Mouse (Mus musculus): ENCODE measurements around the gene Tex14. TPM values are rescaled to one million over a fixed set of nuclear protein-coding genes. Genes with fewer than 3 reads are reported as not detected.

The Tex14 gene
- polyA plus RNA-seq, 1 experiment from 2014 or later: 0.60 TPM

DNA sequence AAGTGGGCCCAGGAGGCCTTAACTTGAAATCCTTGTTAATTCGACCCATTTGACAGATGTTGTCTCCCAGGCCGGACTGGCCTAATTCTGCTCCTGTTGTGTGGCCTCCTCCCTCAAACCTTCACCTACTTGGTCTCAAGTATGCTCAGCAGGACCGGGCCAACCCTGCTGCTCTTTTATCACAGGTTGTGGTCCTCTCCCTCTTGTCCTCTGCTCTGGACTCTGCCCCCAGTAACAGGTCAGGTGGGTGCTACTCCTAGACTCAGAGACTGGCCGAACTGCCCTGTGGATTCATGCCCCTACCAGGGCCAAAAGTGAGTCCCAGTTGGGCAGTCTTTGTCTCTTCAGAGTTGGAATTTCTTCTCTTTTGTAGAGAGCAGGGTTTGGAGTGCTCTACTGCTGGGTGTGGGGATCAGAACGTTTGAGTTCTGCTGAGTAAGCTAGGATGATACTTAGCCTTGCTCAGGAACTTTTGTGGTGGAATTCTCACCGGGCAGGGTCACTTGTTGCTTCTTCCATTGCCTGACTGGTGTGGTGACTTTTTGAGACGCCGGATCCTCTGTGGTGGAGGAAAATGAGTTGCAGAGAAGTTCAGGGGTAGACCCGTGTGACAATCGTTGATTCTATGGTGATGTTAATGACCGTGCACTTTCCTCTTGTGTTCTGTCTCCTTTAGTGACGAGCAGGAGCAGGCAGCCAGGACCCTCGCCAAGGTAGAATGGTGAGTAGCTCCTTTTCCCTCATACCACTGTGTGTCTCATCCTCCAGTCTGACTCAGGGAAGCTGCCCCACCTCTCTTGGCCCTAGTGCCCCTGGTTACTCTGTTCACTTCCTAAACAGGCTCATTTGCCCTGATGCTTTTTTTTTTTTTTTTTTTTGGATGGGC is 188.1 kb downstream of the Tex14 start:
- peak overlapping the region; percentile 88 for H3K27ac ChIP-seq (replicated peaks)
- WGBS: 39% methylated on average over 13 of the region's 13 CpGs
- peak overlapping the region; percentile 67 for H3K4me2 ChIP-seq (replicated peaks)
- H3K4me1 ChIP-seq: peaks cover 65% of the 10 kb centered on the region
- H3K27me3 ChIP-seq: no peaks in the 10 kb centered on the region
- no peak for ATAC-seq (ENCODE audit: low FRiP score, low read depth)
- peaks cover 14% of the 10 kb centered on the region for H3K36me3 ChIP-seq
- H3K4me3 ChIP-seq: peak overlapping the region; percentile 85
- peak overlapping the region; percentile 82 for H3K9ac ChIP-seq (replicated peaks)
- no peaks in the 10 kb centered on the region for H3K9me3 ChIP-seq

DNA sequence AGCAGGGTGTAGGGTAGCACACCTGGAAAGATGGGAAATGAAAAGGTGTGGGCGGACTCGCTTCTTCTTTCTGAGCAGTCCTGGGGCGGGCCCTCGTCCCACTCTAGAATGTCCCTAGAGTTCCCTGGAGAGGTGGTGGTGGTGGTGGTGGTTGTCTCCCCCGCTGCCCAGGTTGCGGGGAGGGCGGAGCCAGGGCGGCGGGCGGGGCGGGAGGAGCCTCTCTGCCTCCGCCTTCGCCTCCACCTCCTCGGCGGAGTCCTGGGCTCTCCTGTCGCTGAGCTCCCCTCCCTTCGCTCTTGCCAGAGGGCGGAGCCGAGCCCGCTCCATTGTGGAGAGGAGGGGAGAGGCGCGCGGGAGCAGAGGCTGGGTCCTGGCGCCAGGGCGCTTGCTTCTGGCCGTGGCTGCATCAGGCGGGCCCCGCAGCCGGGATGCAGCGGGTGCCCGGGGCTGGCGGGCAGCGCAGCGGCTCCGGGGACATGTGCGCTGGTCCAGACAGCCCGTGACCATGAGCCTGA is 190.5 kb downstream of the Tex14 start:
- Histone ChIP-seq H3K9ac (replicated peaks) (peak overlapping the region; percentile 91), H3K9me3 (no peaks in the 10 kb centered on the region), H3K4me2 (replicated peaks) (peak overlapping the region; percentile 92), H3K27ac (replicated peaks) (peak overlapping the region; percentile 83), H3K36me3 (peaks cover 39% of the 10 kb centered on the region), H3K4me3 (peak overlapping the region; percentile 69), H3K4me1 (peaks cover 53% of the 10 kb centered on the region), H3K27me3 (no peaks in the 10 kb centered on the region)
- 1% methylated on average over 36 of the region's 37 CpGs for WGBS
- peak; percentile 62 for ATAC-seq (ENCODE audit: low FRiP score, low read depth)

DNA sequence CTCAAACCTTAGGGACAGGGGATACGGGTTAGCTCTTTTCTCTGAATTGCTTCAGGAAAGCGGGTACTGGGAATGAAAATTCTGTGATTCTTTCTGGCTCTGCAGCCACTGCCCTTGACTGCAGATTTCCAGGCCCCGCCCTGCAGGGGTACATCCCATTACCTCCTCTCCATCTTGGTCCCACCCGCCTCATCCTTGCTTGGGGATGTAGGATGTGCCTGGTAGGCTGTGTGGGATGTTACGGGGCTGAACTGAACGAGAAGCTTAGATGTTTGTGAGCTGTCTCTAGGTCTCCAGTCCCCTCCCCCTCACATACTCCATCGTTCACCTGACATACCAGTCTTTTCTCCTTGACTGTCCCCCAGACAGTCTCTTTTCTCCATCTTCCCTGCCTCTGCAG is 191.1 kb downstream of the Tex14 start:
- peak overlapping the region; percentile 83 for H3K27ac ChIP-seq (replicated peaks)
- no peaks in the 10 kb centered on the region for H3K27me3 ChIP-seq
- H3K4me1 ChIP-seq: peaks cover 49% of the 10 kb centered on the region
- WGBS: 11% methylated on average over 7 of the region's 7 CpGs
- H3K36me3 ChIP-seq: peaks cover 45% of the 10 kb centered on the region
- no peak for ATAC-seq (ENCODE audit: low FRiP score, low read depth)
- H3K4me3 ChIP-seq: peak overlapping the region; percentile 69
- peak overlapping the region; percentile 91 for H3K9ac ChIP-seq (replicated peaks)
- peak overlapping the region; percentile 92 for H3K4me2 ChIP-seq (replicated peaks)
- no peaks in the 10 kb centered on the region for H3K9me3 ChIP-seq

DNA sequence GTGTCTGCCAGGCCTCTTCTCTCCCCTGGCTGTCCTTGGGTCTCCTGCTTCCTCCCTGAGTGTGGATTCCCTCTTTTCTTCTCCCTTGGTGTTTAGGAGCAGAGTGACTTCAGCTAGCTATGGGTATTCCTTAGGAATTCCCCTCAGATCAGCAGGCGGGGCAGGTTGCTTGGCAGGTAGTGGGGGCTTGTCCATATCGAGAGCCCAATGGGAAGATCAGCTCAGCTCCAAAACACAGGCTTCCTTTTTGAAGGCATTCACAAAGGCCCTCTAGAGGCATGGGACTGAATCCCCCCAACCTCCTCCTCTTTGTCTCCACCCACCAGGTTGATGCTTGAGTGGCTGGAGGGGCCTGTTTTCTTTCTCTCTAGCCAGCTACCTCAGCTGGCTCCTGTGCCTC is 191.6 kb downstream of the Tex14 start:
- 26% methylated on average over 2 of the region's 2 CpGs for WGBS
- peaks cover 49% of the 10 kb centered on the region for H3K4me1 ChIP-seq
- ATAC-seq (ENCODE audit: low FRiP score, low read depth): no peak
- no peaks in the 10 kb centered on the region for H3K27me3 ChIP-seq
- H3K9me3 ChIP-seq: no peaks in the 10 kb centered on the region
- H3K4me2 ChIP-seq (replicated peaks): peak overlapping the region; percentile 92
- peak overlapping the region; percentile 69 for H3K4me3 ChIP-seq
- peak overlapping the region; percentile 83 for H3K27ac ChIP-seq (replicated peaks)
- peaks cover 50% of the 10 kb centered on the region for H3K36me3 ChIP-seq
- H3K9ac ChIP-seq (replicated peaks): peak overlapping the region; percentile 91

DNA sequence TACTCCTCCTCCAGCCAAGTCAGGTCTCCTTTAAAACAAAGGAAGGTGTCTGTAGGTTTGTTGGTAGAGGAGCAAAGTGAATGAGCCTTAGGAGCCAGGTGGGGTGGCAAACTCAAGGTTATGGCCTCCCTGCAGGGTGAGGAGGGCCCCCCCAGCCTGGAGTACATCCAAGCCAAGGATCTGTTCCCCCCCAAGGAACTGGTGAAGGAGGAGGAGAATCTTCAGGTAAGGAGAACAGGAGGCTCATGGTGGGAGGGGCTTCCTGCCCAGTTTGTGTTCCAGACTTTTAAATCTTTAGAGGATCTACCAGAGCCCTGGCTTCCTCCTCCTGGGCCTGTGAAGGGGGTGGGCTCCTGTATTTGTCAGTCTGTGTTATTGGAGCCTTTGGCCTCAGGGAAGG is 192.2 kb downstream of the Tex14 start:
- Histone ChIP-seq H3K36me3 (peaks cover 55% of the 10 kb centered on the region), H3K27ac (replicated peaks) (peak overlapping the region; percentile 83), H3K4me1 (peaks cover 49% of the 10 kb centered on the region)

DNA sequence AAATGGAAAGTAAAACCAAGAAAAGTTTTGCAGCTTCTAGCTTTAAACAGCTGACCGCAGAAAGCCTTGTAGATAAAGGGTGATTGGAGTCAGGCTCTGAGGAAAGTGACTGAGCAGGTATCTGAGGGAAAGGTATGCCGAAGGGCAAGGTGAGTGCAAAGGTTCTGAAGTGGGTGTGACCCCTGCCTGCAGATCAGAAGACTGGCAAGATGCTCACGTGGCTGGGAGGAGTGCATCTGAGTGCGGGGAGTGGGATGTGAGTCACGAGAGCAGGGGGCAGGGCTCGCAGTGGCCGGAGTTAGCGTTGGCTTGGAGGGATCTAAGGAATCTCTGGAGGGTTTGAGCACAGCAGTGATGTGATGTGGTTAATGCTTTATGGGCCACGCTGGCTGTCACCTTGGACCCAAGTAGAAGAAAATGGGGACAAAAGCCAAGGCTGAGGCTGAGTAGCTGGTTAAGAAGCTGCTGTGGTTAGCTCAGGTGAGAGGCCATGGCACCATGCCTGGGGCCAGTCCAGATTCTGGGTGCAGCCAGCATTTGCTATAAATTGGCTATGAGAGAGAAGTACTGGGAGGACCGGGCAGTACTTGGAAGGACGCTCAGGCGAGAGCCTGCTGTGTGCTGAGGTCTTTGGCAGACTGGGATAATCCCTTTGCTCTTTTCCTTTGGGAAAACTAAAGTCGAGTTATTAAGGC is 194.7 kb downstream of the Tex14 start:
- H3K4me1 ChIP-seq: peaks cover 27% of the 10 kb centered on the region
- H3K4me2 ChIP-seq (replicated peaks): no peak overlapping the region
- H3K27ac ChIP-seq (replicated peaks): no peak overlapping the region
- 92% methylated on average over 13 of the region's 13 CpGs for WGBS
- H3K9ac ChIP-seq (replicated peaks): no peak overlapping the region
- no peak for ATAC-seq (ENCODE audit: low FRiP score, low read depth)
- H3K27me3 ChIP-seq: no peaks in the 10 kb centered on the region
- no peaks in the 10 kb centered on the region for H3K9me3 ChIP-seq
- H3K4me3 ChIP-seq: no peak overlapping the region
- peaks cover 76% of the 10 kb centered on the region for H3K36me3 ChIP-seq

More for the DNA sequence above, 192.2 kb downstream of the Tex14 start:
- no peak for ATAC-seq (ENCODE audit: low FRiP score, low read depth)
- Histone ChIP-seq H3K27me3 (no peaks in the 10 kb centered on the region), H3K4me3 (peak overlapping the region; percentile 69), H3K9ac (replicated peaks) (peak overlapping the region; percentile 91), H3K4me2 (replicated peaks) (peak overlapping the region; percentile 92), H3K9me3 (no peaks in the 10 kb centered on the region)

DNA sequence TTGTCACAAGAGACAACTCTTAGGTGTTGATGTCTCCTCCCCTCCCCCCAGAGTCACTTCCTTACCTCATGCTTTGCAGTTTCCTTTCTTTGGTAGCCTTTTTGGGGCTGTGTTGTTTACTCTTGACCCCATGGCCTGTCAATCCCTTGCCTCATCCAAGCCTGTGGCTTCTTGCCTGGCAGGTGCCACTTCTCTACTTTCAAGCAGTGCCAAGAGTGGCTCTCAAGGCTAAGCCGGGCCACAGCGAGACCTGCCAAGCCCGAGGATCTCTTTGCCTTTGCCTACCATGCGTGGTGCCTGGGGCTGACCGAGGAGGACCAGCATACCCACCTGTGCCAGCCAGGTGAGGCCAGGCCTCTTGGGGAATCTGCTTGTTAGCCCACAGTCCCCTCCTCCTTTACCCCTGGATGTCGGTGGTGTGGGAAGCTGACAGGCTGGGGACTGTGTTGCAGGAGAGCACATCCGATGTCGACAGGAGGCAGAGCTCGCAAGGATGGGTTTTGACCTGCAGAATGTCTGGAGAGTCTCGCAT is 195.5 kb downstream of the Tex14 start:
- H3K4me2 ChIP-seq (replicated peaks): no peak overlapping the region
- H3K36me3 ChIP-seq: peaks cover 84% of the 10 kb centered on the region
- no peak overlapping the region for H3K27ac ChIP-seq (replicated peaks)
- no peak overlapping the region for H3K4me3 ChIP-seq
- H3K4me1 ChIP-seq: peaks cover 19% of the 10 kb centered on the region
- H3K9me3 ChIP-seq: no peaks in the 10 kb centered on the region
- WGBS: 92% methylated on average over 10 of the region's 10 CpGs
- no peak overlapping the region for H3K9ac ChIP-seq (replicated peaks)
- no peaks in the 10 kb centered on the region for H3K27me3 ChIP-seq
- no peak for ATAC-seq (ENCODE audit: low FRiP score, low read depth)

DNA sequence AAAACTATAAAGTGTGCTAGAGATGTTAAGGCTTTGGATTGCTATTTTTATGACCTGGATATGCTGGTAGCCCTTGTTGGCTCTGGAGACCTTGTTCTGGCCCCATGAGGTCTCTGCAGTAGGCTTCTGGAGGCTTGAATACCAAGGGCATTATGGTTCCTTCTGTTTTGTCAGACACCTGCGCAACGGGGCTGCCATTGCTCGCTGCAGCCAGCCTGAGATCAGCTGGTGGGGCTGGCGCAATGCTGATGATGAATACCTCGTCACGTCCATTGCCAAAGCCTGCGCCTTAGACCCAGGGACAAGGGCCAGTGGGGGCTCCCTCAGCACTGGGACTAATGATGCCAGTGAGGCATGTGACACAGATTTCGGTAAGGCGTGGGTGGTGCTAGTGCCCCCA is 197.4 kb downstream of the Tex14 start:
- peaks cover 100% of the 10 kb centered on the region for H3K36me3 ChIP-seq
- WGBS: 94% methylated on average over 9 of the region's 9 CpGs
- ATAC-seq (ENCODE audit: low FRiP score, low read depth): no peak

DNA sequence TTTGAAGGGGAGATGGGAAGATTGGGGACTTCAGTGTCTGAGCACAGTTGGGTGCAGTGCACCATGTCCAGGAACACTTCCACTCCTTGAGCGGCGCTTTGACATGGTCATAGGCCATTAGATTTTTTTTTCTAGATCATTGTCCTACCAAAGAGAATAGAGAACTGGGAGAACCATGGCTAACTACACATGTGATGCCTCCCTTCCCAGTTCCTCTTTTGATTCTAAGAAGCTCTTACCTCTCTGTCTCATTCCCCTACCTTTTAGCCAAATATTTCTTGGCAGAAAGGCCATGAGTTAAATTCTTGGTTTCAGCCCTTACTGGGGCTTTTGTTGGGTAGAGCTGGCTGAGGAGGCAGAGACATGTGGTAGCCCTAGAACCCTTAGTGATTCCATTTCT is 198.7 kb downstream of the Tex14 start:
- no peak overlapping the region for H3K4me3 ChIP-seq
- WGBS: 96% methylated on average over 2 of the region's 2 CpGs
- H3K4me2 ChIP-seq (replicated peaks): no peak overlapping the region
- ATAC-seq (ENCODE audit: low FRiP score, low read depth): no peak
- H3K9me3 ChIP-seq: no peaks in the 10 kb centered on the region
- H3K9ac ChIP-seq (replicated peaks): no peak overlapping the region
- no peak overlapping the region for H3K27ac ChIP-seq (replicated peaks)
- H3K4me1 ChIP-seq: no peaks in the 10 kb centered on the region
- no peaks in the 10 kb centered on the region for H3K27me3 ChIP-seq
- peaks cover 100% of the 10 kb centered on the region for H3K36me3 ChIP-seq

More for the DNA sequence above, 197.4 kb downstream of the Tex14 start:
- Histone ChIP-seq H3K4me3 (no peak overlapping the region), H3K27ac (replicated peaks) (no peak overlapping the region), H3K9ac (replicated peaks) (no peak overlapping the region), H3K4me2 (replicated peaks) (no peak overlapping the region), H3K27me3 (no peaks in the 10 kb centered on the region), H3K9me3 (no peaks in the 10 kb centered on the region), H3K4me1 (peaks cover 4% of the 10 kb centered on the region; the same call in 1 of the 2 replicates)

Other genes starting within 250 kb of the Tex14 start
- gene Ppm1e, start 46.0 kb upstream of the Tex14 start, polyA plus RNA-seq (2016; fragmentation: Nextera tagmentation; extraction: Ambion mirVana): 19.4 and 22.4 TPM in 2 replicates
- gene Rad51c, start 111 bp upstream of the Tex14 start, polyA plus RNA-seq (2016; fragmentation: Nextera tagmentation; extraction: Ambion mirVana): 9.8 and 12.0 TPM in 2 replicates
- gene Gm11492, start 161.6 kb downstream of the Tex14 start, polyA plus RNA-seq (2016; fragmentation: Nextera tagmentation; extraction: Ambion mirVana): not detected in 2 replicates
- 12.5 and 14.3 TPM in 2 replicates for gene Sept4, start 163.8 kb downstream of the Tex14 start, polyA plus RNA-seq (2016; fragmentation: Nextera tagmentation; extraction: Ambion mirVana)
- 76.9 and 87.9 TPM in 2 replicates for gene Mtmr4, start 187.1 kb downstream of the Tex14 start, polyA plus RNA-seq (2016; fragmentation: Nextera tagmentation; extraction: Ambion mirVana)
- 0.36 and 0.38 TPM in 2 replicates for gene Hsf5, start 212.1 kb downstream of the Tex14 start, polyA plus RNA-seq (2016; fragmentation: Nextera tagmentation; extraction: Ambion mirVana)